Mouse (Mus musculus): Measurements from ENCODE around the gene Uqcrfs1.

Gene Uqcrfs1

GRCm38 (mm10) chr13:30501860-30502395 lies 43.2 kb downstream of the Uqcrfs1 start:
- peak; percentile 33 for DNase-seq (ENCODE audit: low read depth, low spot score)

Data from ZHBTc4 (cell line).